Mouse (Mus musculus): Measurements from ENCODE around the gene Cwf19l1. TPM values are rescaled to one million over a fixed set of nuclear protein-coding genes. Genes with fewer than 3 reads are reported as not detected.

Gene Cwf19l1
- 10 to 100 TPM; 22.8 to 27.4 TPM for total RNA-seq (2023)

GRCm38 (mm10) chr19:44135072-44135959, at the start of gene Cwf19l1:
Gene Cwf19l1 (minus strand): TSS chr19:44135876.

GRCm38 (mm10) chr19:44145702-44146567, 10.3 kb upstream of the Cwf19l1 start, which contains the start of gene Bloc1s2:
Gene Bloc1s2 (minus strand): TSS chr19:44146446.

GRCm38 (mm10) chr19:44106831-44107660, 28.6 kb downstream of the Cwf19l1 start, which contains the start of gene Chuk:
Gene Chuk (minus strand): TSS chr19:44107480.

GRCm38 (mm10) chr19:44069121-44069913, 66.4 kb downstream of the Cwf19l1 start, which contains the start of gene Erlin1:
Gene Erlin1 (minus strand): TSS chr19:44069785.

Other genes starting within 250 kb of the Cwf19l1 start
- gene Dnmbp, start 195.7 kb downstream of the Cwf19l1 start, total RNA-seq (2023), result 10 to 100 TPM; 10.2 to 11.1 TPM
- gene Cpn1, start 149.3 kb downstream of the Cwf19l1 start, total RNA-seq (2023), result not detected
- gene Cyp2c23, start 106.7 kb downstream of the Cwf19l1 start, total RNA-seq (2023), result not detected
- 1 to 10 TPM; 6.2 to 7.8 TPM for gene Erlin1, start 66.1 kb downstream of the Cwf19l1 start, total RNA-seq (2023)
- gene Chuk, start 28.4 kb downstream of the Cwf19l1 start, total RNA-seq (2023), result 10 to 100 TPM; 63.7 to 75.5 TPM
- gene Bloc1s2, start 10.6 kb upstream of the Cwf19l1 start, total RNA-seq (2023), result 10 to 100 TPM; 67.7 to 79.0 TPM
- not detected for gene Pkd2l1, start 56.6 kb upstream of the Cwf19l1 start, total RNA-seq (2023)
- gene Scd3, start 67.4 kb upstream of the Cwf19l1 start, total RNA-seq (2023), result not detected
- gene Scd2, start 157.8 kb upstream of the Cwf19l1 start, total RNA-seq (2023), result 10 to 100 TPM; 15.6 to 18.4 TPM
- under 1 TPM; 0.71 to 0.82 TPM for gene Scd4, start 197.2 kb upstream of the Cwf19l1 start, total RNA-seq (2023)